Mouse (Mus musculus): ENCODE results near the gene Gm20737. TPM values are rescaled to one million over a fixed set of nuclear protein-coding genes. Genes with fewer than 3 reads are reported as not detected.

The Gm20737 gene
- not detected for total RNA-seq (2023)

DNA sequence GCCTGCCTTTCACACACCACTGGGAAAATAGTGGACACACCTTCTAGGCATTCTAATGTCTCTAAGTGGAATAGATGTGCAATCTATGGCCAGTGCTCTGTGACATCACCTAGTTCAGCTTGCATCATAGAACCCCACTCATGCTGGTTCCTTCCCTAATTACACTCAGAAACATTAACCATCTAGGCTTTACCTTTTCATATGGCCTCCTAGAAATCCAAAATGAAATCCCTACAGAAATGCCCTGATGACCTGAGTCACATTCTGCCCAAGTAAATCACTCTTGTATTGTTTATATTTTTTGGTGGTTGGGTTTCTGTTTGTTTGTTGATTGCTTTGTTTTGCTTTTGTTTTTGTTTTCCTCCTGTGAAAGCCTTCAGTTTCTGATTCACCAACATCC lies at the start of gene Gm20737:
Gene Gm20737 (minus strand): TSS at position 101 of the 400 bp plus-strand sequence.

DNA sequence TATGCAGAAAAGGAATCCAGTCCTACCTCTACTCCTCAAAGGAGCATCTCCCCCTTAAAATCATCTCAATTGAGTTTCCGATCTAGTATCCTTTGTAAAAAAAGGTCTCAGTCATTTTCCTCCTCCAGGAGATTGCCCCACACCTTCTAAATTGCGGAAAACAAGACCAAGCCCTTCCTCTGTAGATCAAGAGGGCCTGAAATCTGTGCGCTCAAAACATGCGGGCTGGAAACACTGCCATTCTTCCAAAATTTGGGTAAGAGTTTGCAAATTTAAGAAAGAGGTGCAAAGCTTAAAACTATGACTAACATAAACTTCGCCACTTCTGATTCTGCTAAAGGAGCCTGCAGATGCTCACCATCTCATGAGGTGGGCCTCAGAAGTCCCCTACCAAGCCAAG lies 17.3 kb upstream of the Gm20737 start, which contains the start of gene Gm21775:
Gene Gm21775 (plus strand): TSS at position 301 of the 400 bp plus-strand sequence.

Other genes starting within 250 kb of the Gm20737 start
- not detected for gene Gm20834, start 211.5 kb downstream of the Gm20737 start, total RNA-seq (2023)
- not detected for gene Gm28510, start 123.3 kb downstream of the Gm20737 start, total RNA-seq (2023)
- not detected for gene Gm21775, start 17.4 kb upstream of the Gm20737 start, total RNA-seq (2023)
- not detected for gene Gm21900, start 80.3 kb upstream of the Gm20737 start, total RNA-seq (2023)
- not detected for gene Gm20777, start 216.4 kb upstream of the Gm20737 start, total RNA-seq (2023)

All from T-cell, adult 66 days (primary cell).